Comparison of ENCODE assay signal across 8 mouse cellular contexts in the genomic region with DNA sequence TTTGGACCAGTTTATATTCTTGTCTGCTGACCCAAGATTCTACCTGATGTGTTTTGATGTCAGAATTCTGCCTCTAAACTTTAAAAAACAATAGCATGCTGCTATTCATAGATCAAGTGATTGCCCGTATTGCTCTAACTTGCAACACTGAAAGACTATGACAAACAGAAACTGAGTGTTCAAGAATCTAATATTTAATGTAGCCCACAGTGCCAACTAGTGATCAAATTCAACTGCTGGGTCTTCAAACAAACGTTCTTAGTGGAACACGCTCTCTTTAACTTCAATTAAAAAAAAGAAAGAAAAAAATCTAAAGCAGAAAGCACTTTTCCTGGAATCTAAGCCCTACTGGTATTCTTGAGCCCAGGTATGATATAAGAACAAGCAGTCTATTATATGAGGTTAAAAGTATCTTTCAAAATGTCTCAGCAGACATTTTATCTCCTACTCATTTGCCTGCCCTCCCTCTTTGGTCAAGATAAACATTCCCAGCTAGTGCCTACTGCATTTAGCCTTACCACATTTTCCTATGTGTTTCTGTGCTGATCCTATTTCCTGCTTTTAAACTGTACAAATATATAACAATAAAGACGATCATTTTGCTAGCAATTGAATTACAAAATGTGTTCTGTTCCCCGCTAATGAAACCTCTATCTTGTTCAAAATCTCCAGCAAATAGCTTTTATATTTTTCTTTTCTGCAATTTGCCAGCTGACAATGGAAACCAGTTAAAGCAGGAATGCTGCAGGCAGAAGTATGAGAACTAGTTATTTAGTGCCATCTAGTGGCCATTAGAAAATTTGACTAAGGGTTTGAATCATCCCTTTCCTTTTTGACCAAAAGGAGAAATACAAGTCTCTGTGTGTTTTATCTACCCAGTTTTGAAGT. TPM values are rescaled to one million over a fixed set of nuclear protein-coding genes. Genes with fewer than 3 reads are reported as not detected.
DNase-seq lines count a peak whose midpoint lies in the region; ATAC-seq lines count a peak whose summit lies in the region.

No protein-coding gene starts in this region.

- no peak overlapping the region for H3K4me2 ChIP-seq in kidney, embryonic 14.5 days (replicated peaks; ENCODE audit: low read depth, low read length)
- no peak overlapping the region for H3K4me2 ChIP-seq in forebrain, embryonic 16.5 days (ENCODE audit: low read length)
- no peak overlapping the region for H3K4me2 ChIP-seq in midbrain, embryonic 12.5 days (replicated peaks)

- H3K4me3 ChIP-seq in kidney, embryonic 14.5 days (ENCODE audit: low read length), result no peak overlapping the region
- no peak overlapping the region for H3K4me3 ChIP-seq in forebrain, embryonic 16.5 days (replicated peaks; ENCODE audit: low read length)
- no peak overlapping the region for H3K4me3 ChIP-seq in midbrain, embryonic 12.5 days

- H3K27me3 ChIP-seq in kidney, embryonic 14.5 days (ENCODE audit: control insufficient read depth, insufficient read depth, low read length), result no peaks in the 10 kb centered on the region
- H3K27me3 ChIP-seq in forebrain, embryonic 16.5 days (replicated peaks; ENCODE audit: control insufficient read depth, insufficient read depth, low read length), result no peaks in the 10 kb centered on the region
- H3K27me3 ChIP-seq in midbrain, embryonic 12.5 days, result peaks cover 38% of the 10 kb centered on the region

- ATAC-seq in kidney, embryonic 14.5 days (ENCODE audit: low FRiP score, low TSS enrichment), result peak; percentile 41; the same call in 1 of the 2 replicates
- ATAC-seq in forebrain, embryonic 16.5 days, result peak; percentile 91
- ATAC-seq in midbrain, embryonic 12.5 days (ENCODE audit: low FRiP score, low read depth), result peak; percentile 80
- ATAC-seq in erythroblast, adult 5-6 weeks (replicated peaks; ENCODE audit: low FRiP score, poor library complexity, severe bottlenecking), result no peak

- H3K9me3 ChIP-seq in kidney, embryonic 14.5 days (ENCODE audit: control insufficient read depth, low read length), result no peaks in the 10 kb centered on the region
- H3K9me3 ChIP-seq in forebrain, embryonic 16.5 days (ENCODE audit: control insufficient read depth, low read length), result no peaks in the 10 kb centered on the region
- no peaks in the 10 kb centered on the region for H3K9me3 ChIP-seq in midbrain, embryonic 12.5 days

- no peaks in the 10 kb centered on the region for H3K36me3 ChIP-seq in kidney, embryonic 14.5 days (ENCODE audit: control insufficient read depth, insufficient read depth, low read length)
- H3K36me3 ChIP-seq in forebrain, embryonic 16.5 days (ENCODE audit: control insufficient read depth, insufficient read depth), result no peaks in the 10 kb centered on the region
- no peaks in the 10 kb centered on the region for H3K36me3 ChIP-seq in midbrain, embryonic 12.5 days

- 46% methylated on average over 5 of the region's 5 CpGs for WGBS in kidney, embryonic 14.5 days
- WGBS in forebrain, embryonic 16.5 days, result 51% methylated on average over 5 of the region's 5 CpGs
- 50% methylated on average over 5 of the region's 5 CpGs for WGBS in midbrain, embryonic 12.5 days

- no peak overlapping the region for H3K9ac ChIP-seq in kidney, embryonic 14.5 days (ENCODE audit: low read depth, low read length)
- H3K9ac ChIP-seq in forebrain, embryonic 16.5 days (replicated peaks; ENCODE audit: low read depth, low read length), result no peak overlapping the region
- H3K9ac ChIP-seq in midbrain, embryonic 12.5 days (replicated peaks), result no peak overlapping the region

- no peaks in the 10 kb centered on the region for H3K4me1 ChIP-seq in kidney, embryonic 14.5 days (ENCODE audit: control insufficient read depth, insufficient read depth, low read length)
- no peaks in the 10 kb centered on the region for H3K4me1 ChIP-seq in forebrain, embryonic 16.5 days (replicated peaks; ENCODE audit: control insufficient read depth, insufficient read depth, low read length)
- no peaks in the 10 kb centered on the region for H3K4me1 ChIP-seq in midbrain, embryonic 12.5 days

- H3K27ac ChIP-seq in kidney, embryonic 14.5 days (ENCODE audit: low read depth, low read length), result no peak overlapping the region
- H3K27ac ChIP-seq in forebrain, embryonic 16.5 days (ENCODE audit: low read length), result no peak overlapping the region
- H3K27ac ChIP-seq in midbrain, embryonic 12.5 days (replicated peaks), result no peak overlapping the region

- DNase-seq in kidney, adult 8-10 months, result no peak
- peak; percentile 80 for DNase-seq in MN1 (ENCODE audit: low spot score)
- DNase-seq in gastrocnemius, adult 8-10 months (ENCODE audit: low spot score in 2 of 2), result no peak
- no peak for DNase-seq in urinary bladder, postnatal 36 days (ENCODE audit: low spot score in 2 of 2)

RNA-seq across cellular contexts. Expression of a gene that starts 17.6 kb away (rescaled TPM):
- 30.2 and 32.1 TPM in 2 replicates for polyA plus RNA-seq in kidney, embryonic 14.5 days (2014; fragmentation: Nextera tagmentation; extraction: Ambion mirVana)
- 15.7 and 20.3 TPM in 2 replicates for polyA plus RNA-seq in forebrain, embryonic 16.5 days (2015; fragmentation: Nextera tagmentation; extraction: Ambion mirVana)
- 25.4 and 27.6 TPM in 2 replicates for polyA plus RNA-seq in midbrain, embryonic 12.5 days (2016; fragmentation: Nextera tagmentation; extraction: Ambion mirVana)
- total RNA-seq in gastrocnemius, adult 8-10 months (2022), result 1 to 10 TPM; 2.2 to 3.1 (median 2.6) TPM
- 9.2 and 18.4 TPM in 2 replicates for total RNA-seq in erythroblast, adult 5-6 weeks (2015; ENCODE audit: low replicate concordance)
- total RNA-seq in erythroblast, adult 5-6 weeks (2017; ENCODE audit: low replicate concordance), result 0.84 and 1.1 TPM in 2 replicates
